Mouse (Mus musculus) hindbrain, embryonic 15.5 days (tissue): ENCODE measurements around the gene Zfc3h1. TPM values are rescaled to one million over a fixed set of nuclear protein-coding genes. Genes with fewer than 3 reads are reported as not detected.

Experiments used
- ATAC-seq: fragments of 200-750 bp; cut with Nextera tagmentation; 2 replicates; pipeline ENCODE4 v1.8.0; 2017; ENCODE audit warnings: low read depth, moderate number of reproducible peaks, moderate TSS enrichment; ENCODE audit not compliant: low FRiP score
- H3K27ac ChIP-seq: fragments of 300-500 bp; sonication (generic); replicated peaks from 2 replicates; pipeline ENCODE4 v1.5.1; 2015; ENCODE audit warnings: mild to moderate bottlenecking, inconsistent platforms
- H3K27me3 ChIP-seq: fragments of 300-500 bp; sonication (generic); 2 replicates; pipeline ENCODE4 v1.6.1; 2015; ENCODE audit warnings: control low read depth, inconsistent platforms
- H3K36me3 ChIP-seq: fragments of 300-500 bp; sonication (generic); 2 replicates; pipeline ENCODE4 v1.6.1; 2015; ENCODE audit warnings: control low read depth, inconsistent platforms
- H3K4me1 ChIP-seq: fragments of 300-500 bp; sonication (generic); replicated peaks from 2 replicates; pipeline ENCODE4 v1.6.1; 2015; ENCODE audit warnings: control low read depth, inconsistent platforms
- H3K4me2 ChIP-seq: fragments of 300-500 bp; sonication (generic); 2 replicates; pipeline ENCODE4 v1.6.1; 2015; ENCODE audit warnings: moderate library complexity, mild to moderate bottlenecking, inconsistent platforms
- H3K4me3 ChIP-seq: fragments of 300-500 bp; sonication (generic); 2 replicates; pipeline ENCODE4 v1.5.1; 2015; ENCODE audit warnings: mild to moderate bottlenecking, inconsistent platforms
- H3K9ac ChIP-seq: fragments of 300-500 bp; sonication (generic); 2 replicates; pipeline ENCODE4 v1.6.1; 2015; ENCODE audit warnings: inconsistent platforms
- H3K9me3 ChIP-seq: fragments of 300-500 bp; sonication (generic); 2 replicates; pipeline ENCODE4 v1.6.1; 2016; ENCODE audit warnings: control low read depth, inconsistent platforms
- WGBS: fragments of 180-500 bp; shearing (Covaris S2); methylation state at CpG from one replicate; pipeline ENCODE4 v1.1.7; 2015; 5-methylcytosine and 5-hydroxymethylcytosine counted together
- polyA plus RNA-seq: library from polyadenylated mRNA; unstranded; fragments of >200 nt; fragmentation: Nextera tagmentation; extraction: Ambion mirVana; gene quantifications from 2 replicates; pipeline ENCODE4 v1.2.1, GENCODE M21; 2015

Zfc3h1 gene
- polyA plus RNA-seq, 1 experiment from 2014 or later: 15.7 TPM

DNA sequence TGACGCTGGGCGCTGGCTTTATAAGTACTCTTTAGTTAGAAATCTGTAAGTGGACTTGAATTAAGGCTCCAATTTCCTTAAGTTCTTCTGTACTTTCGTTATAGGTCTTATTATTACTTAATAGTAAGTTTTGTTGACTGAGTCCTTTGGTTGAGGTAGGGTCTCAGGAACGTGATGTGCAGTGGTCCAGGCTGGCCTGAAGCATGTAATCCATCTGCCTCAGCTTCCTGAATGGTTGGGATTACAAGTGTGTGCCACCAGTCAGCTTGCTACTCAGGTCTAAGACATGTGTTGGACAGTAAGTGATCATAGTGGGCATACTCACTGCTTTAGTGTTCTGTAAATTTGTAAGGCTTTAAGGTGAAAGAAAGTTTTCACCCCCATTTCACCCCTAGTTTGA, 6.3 kb downstream of the Zfc3h1 start:
- no peak overlapping the region for H3K27ac ChIP-seq
- peaks cover 43% of the 10 kb centered on the region for H3K4me1 ChIP-seq
- ATAC-seq: no peak
- WGBS: 95% methylated on average over 4 of the region's 4 CpGs
- H3K4me3 ChIP-seq: no peak overlapping the region
- no peaks in the 10 kb centered on the region for H3K9me3 ChIP-seq
- no peaks in the 10 kb centered on the region for H3K27me3 ChIP-seq
- no peak overlapping the region for H3K4me2 ChIP-seq
- H3K9ac ChIP-seq: no peak overlapping the region
- H3K36me3 ChIP-seq: peaks cover 25% of the 10 kb centered on the region

DNA sequence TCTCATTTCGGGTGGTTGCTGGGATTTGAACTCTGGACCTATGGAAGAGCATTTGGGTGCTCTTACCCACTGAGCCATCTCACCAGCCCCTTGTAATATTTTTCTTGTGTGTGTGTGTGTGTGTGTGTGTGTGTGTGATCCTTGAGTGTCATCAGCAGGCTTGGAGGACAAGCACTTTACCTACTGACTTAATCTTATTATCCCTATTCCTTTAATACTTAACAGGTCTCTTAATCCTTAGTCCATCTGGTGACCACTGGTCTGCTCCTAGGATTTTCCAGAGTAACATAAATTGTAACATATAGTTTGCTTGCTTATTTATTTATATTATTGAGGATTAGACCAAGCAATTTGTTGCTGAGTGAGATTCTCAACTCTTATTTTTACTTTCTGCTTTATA, 7.1 kb downstream of the Zfc3h1 start:
- H3K4me1 ChIP-seq: peaks cover 40% of the 10 kb centered on the region
- H3K9ac ChIP-seq: no peak overlapping the region
- H3K9me3 ChIP-seq: no peaks in the 10 kb centered on the region
- no peaks in the 10 kb centered on the region for H3K27me3 ChIP-seq
- ATAC-seq: no peak
- peaks cover 25% of the 10 kb centered on the region for H3K36me3 ChIP-seq
- 100% methylated on average over 1 of the region's 1 CpGs for WGBS
- no peak overlapping the region for H3K4me3 ChIP-seq
- no peak overlapping the region for H3K4me2 ChIP-seq
- H3K27ac ChIP-seq: no peak overlapping the region

DNA sequence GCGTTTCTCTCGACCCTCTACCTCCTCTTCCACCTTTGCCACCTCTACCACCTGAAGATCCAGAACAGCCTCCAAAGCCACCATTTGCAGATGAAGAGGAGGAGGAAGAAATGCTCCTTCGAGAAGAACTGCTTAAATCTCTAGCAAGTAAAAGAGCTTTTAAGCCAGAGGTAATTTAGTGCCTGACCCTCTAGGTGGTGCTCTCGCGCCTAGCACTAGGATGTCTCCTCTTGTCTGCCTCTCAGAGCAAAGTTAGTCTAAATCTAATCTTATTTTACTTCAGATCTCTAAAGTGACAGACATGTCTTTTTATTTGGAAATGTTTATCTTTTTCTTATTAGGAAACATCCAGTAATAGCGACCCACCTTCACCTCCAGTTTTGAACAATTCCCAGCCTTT, 21.6 kb downstream of the Zfc3h1 start:
- H3K4me1 ChIP-seq: no peaks in the 10 kb centered on the region
- no peak overlapping the region for H3K27ac ChIP-seq
- no peaks in the 10 kb centered on the region for H3K9me3 ChIP-seq
- ATAC-seq: no peak
- no peak overlapping the region for H3K4me2 ChIP-seq
- no peak overlapping the region for H3K9ac ChIP-seq
- H3K27me3 ChIP-seq: no peaks in the 10 kb centered on the region
- H3K36me3 ChIP-seq: peaks cover 63% of the 10 kb centered on the region
- H3K4me3 ChIP-seq: no peak overlapping the region
- WGBS: 72% methylated on average over 6 of the region's 6 CpGs

- H3K9ac ChIP-seq: no peak overlapping the region
- H3K36me3 ChIP-seq: peaks cover 76% of the 10 kb centered on the region
- WGBS: 93% methylated on average over 2 of the region's 2 CpGs
- no peak overlapping the region for H3K4me2 ChIP-seq
- ATAC-seq: no peak
- H3K27ac ChIP-seq: no peak overlapping the region
- no peaks in the 10 kb centered on the region for H3K4me1 ChIP-seq
- no peaks in the 10 kb centered on the region for H3K9me3 ChIP-seq
- H3K27me3 ChIP-seq: no peaks in the 10 kb centered on the region
- no peak overlapping the region for H3K4me3 ChIP-seq
These were observed 28.7 kb downstream of the Zfc3h1 start for GRCm38 (mm10) chr10:115413496-115413895.

DNA sequence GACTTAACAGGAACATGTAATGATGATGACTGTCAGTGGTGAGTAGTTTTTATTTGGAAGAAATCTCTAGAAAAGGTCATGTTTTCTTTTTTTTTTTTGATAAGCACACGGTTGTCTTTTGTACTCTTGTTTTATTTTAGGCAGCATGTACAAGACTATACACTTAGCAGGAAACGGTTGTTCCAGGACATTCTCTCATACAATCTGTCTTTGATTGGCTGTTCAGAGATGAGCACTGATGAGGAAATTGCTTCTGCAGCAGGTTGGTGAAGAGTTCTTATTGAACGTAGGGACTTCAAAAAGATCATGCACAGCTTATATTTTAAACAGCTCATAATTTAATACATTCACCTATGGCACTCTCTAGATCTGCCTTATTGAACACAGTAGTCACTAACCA, 29.3 kb downstream of the Zfc3h1 start:
- no peak overlapping the region for H3K9ac ChIP-seq
- no peaks in the 10 kb centered on the region for H3K4me1 ChIP-seq
- ATAC-seq: no peak
- H3K36me3 ChIP-seq: peaks cover 77% of the 10 kb centered on the region
- no peaks in the 10 kb centered on the region for H3K27me3 ChIP-seq
- no peaks in the 10 kb centered on the region for H3K9me3 ChIP-seq
- WGBS: 89% methylated on average over 3 of the region's 3 CpGs
- H3K27ac ChIP-seq: no peak overlapping the region
- H3K4me2 ChIP-seq: no peak overlapping the region
- no peak overlapping the region for H3K4me3 ChIP-seq

DNA sequence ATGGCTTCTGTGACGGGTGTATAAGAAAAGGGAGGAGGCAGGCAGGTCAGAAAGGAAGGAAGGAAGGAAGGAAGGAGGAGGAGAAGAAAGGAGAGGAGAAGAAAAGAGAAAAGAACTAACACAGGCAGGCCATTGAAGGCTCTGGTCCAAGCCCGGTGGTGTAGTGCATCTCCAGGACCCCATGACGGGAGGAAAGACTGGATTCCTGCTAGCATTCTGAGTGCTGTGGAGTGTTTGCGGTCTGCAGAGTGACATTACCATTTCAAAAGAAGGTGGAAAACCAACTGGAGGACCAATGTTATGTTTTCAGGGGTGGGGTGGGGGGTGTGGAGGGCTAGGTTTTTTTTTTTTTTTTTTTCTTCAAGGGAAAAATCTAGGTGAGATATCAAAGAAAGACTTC, 37.2 kb downstream of the Zfc3h1 start:
- Histone ChIP-seq H3K4me2 (no peak overlapping the region), H3K27me3 (no peaks in the 10 kb centered on the region), H3K4me1 (no peaks in the 10 kb centered on the region), H3K9me3 (no peaks in the 10 kb centered on the region), H3K4me3 (no peak overlapping the region), H3K9ac (no peak overlapping the region), H3K36me3 (peaks cover 51% of the 10 kb centered on the region), H3K27ac (no peak overlapping the region)
- 81% methylated on average over 4 of the region's 4 CpGs for WGBS
- ATAC-seq: no peak

DNA sequence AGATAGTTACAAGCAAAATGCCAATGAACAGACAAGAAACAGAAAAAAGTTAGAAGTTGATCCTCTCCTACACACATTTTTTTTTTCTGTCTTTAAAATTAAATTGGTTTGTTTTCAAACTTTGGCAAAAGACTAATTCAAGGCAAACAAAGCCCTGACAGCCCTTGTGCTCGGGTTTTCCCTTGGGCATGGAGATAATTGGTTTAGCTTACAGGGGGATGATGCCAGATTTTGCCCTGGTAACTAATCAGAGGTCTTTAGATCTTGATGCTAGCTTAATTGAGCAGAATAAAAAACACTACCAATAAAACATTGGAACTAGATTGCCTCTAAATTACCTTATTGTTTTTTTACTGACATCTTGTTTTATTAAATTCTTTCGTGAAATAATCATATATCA, 40.6 kb downstream of the Zfc3h1 start:
- Histone ChIP-seq H3K4me3 (no peak overlapping the region), H3K27ac (no peak overlapping the region), H3K4me1 (no peaks in the 10 kb centered on the region), H3K9me3 (no peaks in the 10 kb centered on the region), H3K36me3 (peaks cover 56% of the 10 kb centered on the region), H3K9ac (no peak overlapping the region), H3K27me3 (no peaks in the 10 kb centered on the region), H3K4me2 (no peak overlapping the region)
- ATAC-seq: no peak
- WGBS: 47% methylated on average over 2 of the region's 2 CpGs

GRCm38 (mm10) chr10:115437286-115437685, 52.5 kb downstream of the Zfc3h1 start:
- ATAC-seq: no peak

GRCm38 (mm10) chr10:115448614-115449013, 63.9 kb downstream of the Zfc3h1 start:
- Histone ChIP-seq H3K4me3 (no peak overlapping the region), H3K27ac (no peak overlapping the region), H3K4me1 (no peaks in the 10 kb centered on the region), H3K9me3 (no peaks in the 10 kb centered on the region), H3K27me3 (no peaks in the 10 kb centered on the region), H3K36me3 (no peaks in the 10 kb centered on the region), H3K9ac (no peak overlapping the region), H3K4me2 (no peak overlapping the region)
- no peak for ATAC-seq
- 95% methylated on average over 13 of the region's 13 CpGs for WGBS

More at GRCm38 (mm10) chr10:115437286-115437685, 52.5 kb downstream of the Zfc3h1 start:
- Histone ChIP-seq H3K9ac (no peak overlapping the region), H3K4me2 (no peak overlapping the region), H3K27ac (no peak overlapping the region), H3K27me3 (no peaks in the 10 kb centered on the region), H3K4me1 (no peaks in the 10 kb centered on the region), H3K9me3 (no peaks in the 10 kb centered on the region), H3K36me3 (peaks cover 16% of the 10 kb centered on the region), H3K4me3 (no peak overlapping the region)
- WGBS: 86% methylated on average over 4 of the region's 4 CpGs

GRCm38 (mm10) chr10:115457368-115458021, 72.7 kb downstream of the Zfc3h1 start:
- Histone ChIP-seq H3K27me3 (no peaks in the 10 kb centered on the region), H3K4me3 (no peak overlapping the region), H3K9me3 (no peaks in the 10 kb centered on the region), H3K4me2 (no peak overlapping the region), H3K27ac (no peak overlapping the region), H3K9ac (no peak overlapping the region), H3K4me1 (no peaks in the 10 kb centered on the region), H3K36me3 (no peaks in the 10 kb centered on the region)
- no peak for ATAC-seq
- 66% methylated on average over 6 of the region's 6 CpGs for WGBS

GRCm38 (mm10) chr10:115462646-115463045, 77.9 kb downstream of the Zfc3h1 start:
- no peaks in the 10 kb centered on the region for H3K4me1 ChIP-seq
- H3K4me2 ChIP-seq: no peak overlapping the region
- H3K4me3 ChIP-seq: no peak overlapping the region
- 73% methylated on average over 5 of the region's 5 CpGs for WGBS
- no peak overlapping the region for H3K9ac ChIP-seq
- ATAC-seq: no peak
- H3K9me3 ChIP-seq: no peaks in the 10 kb centered on the region
- no peak overlapping the region for H3K27ac ChIP-seq
- H3K27me3 ChIP-seq: no peaks in the 10 kb centered on the region
- no peaks in the 10 kb centered on the region for H3K36me3 ChIP-seq

DNA sequence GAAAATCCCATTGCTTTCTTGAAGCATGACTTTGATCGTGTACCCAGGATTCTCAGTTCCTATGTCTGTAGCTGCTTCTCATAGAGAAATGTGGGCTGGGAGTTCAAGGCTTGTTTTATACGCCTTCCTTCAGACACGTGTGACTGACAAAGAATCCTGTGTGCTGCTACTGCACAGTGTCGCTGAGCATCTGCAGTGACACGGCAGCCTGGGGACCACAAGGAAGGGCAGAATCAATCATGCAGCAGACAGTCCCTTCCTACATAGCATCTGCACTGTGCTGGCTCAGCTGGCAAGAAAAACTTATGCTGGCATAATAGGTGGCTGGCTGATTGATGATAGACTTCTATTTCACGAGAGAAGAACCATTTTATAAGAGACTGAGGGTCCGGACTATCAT, 80.3 kb downstream of the Zfc3h1 start:
- Histone ChIP-seq H3K4me1 (0 out of 2 replicates have a peak, but pooled peaks cover 5% of the 10 kb centered on the region), H3K36me3 (no peaks in the 10 kb centered on the region), H3K4me3 (no peak overlapping the region), H3K4me2 (no peak overlapping the region), H3K27ac (no peak overlapping the region), H3K27me3 (no peaks in the 10 kb centered on the region), H3K9me3 (no peaks in the 10 kb centered on the region), H3K9ac (no peak overlapping the region)
- no peak for ATAC-seq
- WGBS: 66% methylated on average over 7 of the region's 7 CpGs

DNA sequence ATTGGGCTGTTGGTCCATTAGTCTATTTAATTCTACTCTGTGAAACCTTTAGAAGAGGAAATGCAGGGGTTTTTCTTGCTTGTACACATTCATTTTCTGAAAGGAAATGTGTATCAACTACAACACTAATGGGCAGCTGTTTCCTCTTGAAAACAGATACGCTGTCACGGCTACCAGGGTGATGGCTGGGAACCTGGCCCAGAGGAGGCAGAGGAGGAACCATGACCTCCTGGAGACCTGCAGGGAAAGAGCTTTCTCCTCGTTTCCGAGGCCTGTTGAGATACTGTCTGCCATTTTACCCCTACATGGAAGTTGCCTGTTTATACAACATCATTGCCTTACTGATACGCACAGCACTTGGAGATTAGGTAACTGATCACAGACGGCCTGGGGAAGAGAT, 81.0 kb downstream of the Zfc3h1 start:
- 70% methylated on average over 6 of the region's 6 CpGs for WGBS
- Histone ChIP-seq H3K27me3 (no peaks in the 10 kb centered on the region), H3K4me3 (no peak overlapping the region), H3K4me1 (0 out of 2 replicates have a peak, but pooled peaks cover 5% of the 10 kb centered on the region), H3K9ac (no peak overlapping the region), H3K36me3 (no peaks in the 10 kb centered on the region), H3K9me3 (no peaks in the 10 kb centered on the region), H3K27ac (no peak overlapping the region), H3K4me2 (no peak overlapping the region)
- ATAC-seq: no peak
